In genomic region chr8:9638162-9638561, GRCm38 (mm10) we compare ENCODE assay signal across 31 mouse cellular contexts.
"Had no signal": no experiment of that assay in that cellular context is flagged by ENCODE, and none has a peak within 500 bp of the region (broad histone marks: within the 10 kb centered on the region; RNA-seq: fewer than 3 reads in every experiment).

No protein-coding gene starts in this region.

- H3K36me3 ChIP-seq: limb, embryonic 10.5 days; limb, embryonic 12.5 days; limb, embryonic 13.5 days; limb, embryonic 15.5 days; liver, embryonic 12.5 days; liver, embryonic 13.5 days; liver, embryonic 15.5 days; lung, embryonic 15.5 days; midbrain, embryonic 10.5 days; midbrain, embryonic 12.5 days; midbrain, embryonic 13.5 days; midbrain, embryonic 15.5 days; neural tube, embryonic 12.5 days had no signal

- H3K4me1 ChIP-seq: limb, embryonic 10.5 days; limb, embryonic 12.5 days; limb, embryonic 13.5 days; limb, embryonic 15.5 days; liver, embryonic 12.5 days; liver, embryonic 13.5 days; liver, embryonic 15.5 days; lung, embryonic 15.5 days; megakaryocyte, embryonic 14.5 days; midbrain, embryonic 10.5 days; midbrain, embryonic 12.5 days; midbrain, embryonic 13.5 days; midbrain, embryonic 15.5 days; neural tube, embryonic 12.5 days had no signal

- H3K4me2 ChIP-seq: limb, embryonic 12.5 days; limb, embryonic 13.5 days; limb, embryonic 15.5 days; liver, embryonic 11.5 days; liver, embryonic 12.5 days; liver, embryonic 13.5 days; liver, embryonic 15.5 days; lung, embryonic 14.5 days; lung, embryonic 15.5 days; midbrain, embryonic 12.5 days; midbrain, embryonic 13.5 days; midbrain, embryonic 15.5 days; neural tube, embryonic 12.5 days had no signal

- H3K27me3 ChIP-seq: limb, embryonic 12.5 days; limb, embryonic 13.5 days; limb, embryonic 15.5 days; liver, embryonic 12.5 days; liver, embryonic 13.5 days; liver, embryonic 15.5 days; lung, embryonic 15.5 days; megakaryocyte, embryonic 14.5 days; midbrain, embryonic 12.5 days; midbrain, embryonic 13.5 days; midbrain, embryonic 15.5 days; neural tube, embryonic 12.5 days had no signal

- ATAC-seq: liver, embryonic 12.5 days; liver, postnatal 0 days; lung, postnatal 0 days; midbrain, embryonic 13.5 days; midbrain, embryonic 15.5 days had no signal

- H3K27ac ChIP-seq: left cerebral cortex, adult 2 months; limb, embryonic 10.5 days; limb, embryonic 12.5 days; limb, embryonic 13.5 days; limb, embryonic 15.5 days; liver, embryonic 12.5 days; liver, embryonic 13.5 days; liver, embryonic 14.5 days; liver, embryonic 15.5 days; lung, embryonic 15.5 days; macrophage; midbrain, embryonic 10.5 days; midbrain, embryonic 12.5 days; midbrain, embryonic 13.5 days; midbrain, embryonic 15.5 days; neural tube, embryonic 12.5 days had no signal

- H3K4me3 ChIP-seq: left cerebral cortex, adult 2 months; limb, embryonic 10.5 days; limb, embryonic 12.5 days; limb, embryonic 13.5 days; limb, embryonic 15.5 days; liver, embryonic 12.5 days; liver, embryonic 13.5 days; liver, embryonic 15.5 days; lung, embryonic 15.5 days; megakaryocyte, embryonic 14.5 days; midbrain, embryonic 10.5 days; midbrain, embryonic 12.5 days; midbrain, embryonic 13.5 days; midbrain, embryonic 15.5 days; myocyte; neural tube, embryonic 12.5 days had no signal

- H3K9ac ChIP-seq: limb, embryonic 12.5 days; limb, embryonic 13.5 days; limb, embryonic 15.5 days; liver, embryonic 12.5 days; liver, embryonic 13.5 days; liver, embryonic 14.5 days; liver, embryonic 15.5 days; liver, postnatal 0 days; lung, embryonic 14.5 days; lung, embryonic 15.5 days; midbrain, embryonic 12.5 days; midbrain, embryonic 13.5 days; midbrain, embryonic 15.5 days; neural tube, embryonic 12.5 days had no signal

- H3K9me3 ChIP-seq: limb, embryonic 10.5 days; limb, embryonic 12.5 days; limb, embryonic 13.5 days; limb, embryonic 15.5 days; liver, embryonic 12.5 days; liver, embryonic 13.5 days; liver, embryonic 15.5 days; lung, embryonic 15.5 days; megakaryocyte, embryonic 14.5 days; midbrain, embryonic 10.5 days; midbrain, embryonic 12.5 days; midbrain, embryonic 13.5 days; midbrain, embryonic 15.5 days; neural tube, embryonic 12.5 days had no signal

- DNase-seq: left cerebral cortex, postnatal 4 days; liver; liver, embryonic 13.5 days; liver, postnatal 0 days; lung, adult 18-20 months; lung, adult 2 months; lung, embryonic 14.5 days; lung, postnatal 10 days; lung, postnatal 14 days; lung, postnatal 36 days; lung, postnatal 4 days; midbrain, embryonic 14.5 days had no signal
